Mouse (Mus musculus): ENCODE data around the gene Hspb6. TPM values are rescaled to one million over a fixed set of nuclear protein-coding genes. Genes with fewer than 3 reads are reported as not detected.

Hspb6 gene
- polyA plus RNA-seq, 1 experiment from 2014 or later, result 9.2 TPM

- H3K36me3 ChIP-seq, result no peaks in the 10 kb centered on the region
- no peak overlapping the region for H3K27ac ChIP-seq
- H3K4me3 ChIP-seq, result no peak overlapping the region
- 0 out of 2 replicates have a peak, but pooled peaks cover 2% of the 10 kb centered on the region for H3K9me3 ChIP-seq
- no peak for ATAC-seq (ENCODE audit: insufficient number of reproducible peaks, insufficient read depth, low FRiP score, low TSS enrichment)
- no peak overlapping the region for H3K9ac ChIP-seq
- H3K4me1 ChIP-seq, result no peaks in the 10 kb centered on the region
- 74% methylated on average over 7 of the region's 7 CpGs for WGBS
- no peaks in the 10 kb centered on the region for H3K27me3 ChIP-seq
- no peak overlapping the region for H3K4me2 ChIP-seq (replicated peaks)
Observed at GRCm38 (mm10) chr7:30600651-30601050, 48.7 kb downstream of the Hspb6 start.

- Histone ChIP-seq H3K4me2 (replicated peaks) (no peak overlapping the region), H3K4me1 (no peaks in the 10 kb centered on the region), H3K9me3 (0 out of 2 replicates have a peak, but pooled peaks cover 2% of the 10 kb centered on the region), H3K36me3 (no peaks in the 10 kb centered on the region), H3K9ac (no peak overlapping the region), H3K27ac (no peak overlapping the region), H3K27me3 (no peaks in the 10 kb centered on the region), H3K4me3 (no peak overlapping the region)
- WGBS, result 18% methylated on average over 2 of the region's 3 CpGs
- ATAC-seq (ENCODE audit: insufficient number of reproducible peaks, insufficient read depth, low FRiP score, low TSS enrichment), result no peak
Observed at GRCm38 (mm10) chr7:30602583-30602982, 50.6 kb downstream of the Hspb6 start.

- no peaks in the 10 kb centered on the region for H3K36me3 ChIP-seq
- ATAC-seq (ENCODE audit: insufficient number of reproducible peaks, insufficient read depth, low FRiP score, low TSS enrichment), result no peak
- H3K4me1 ChIP-seq, result no peaks in the 10 kb centered on the region
- H3K4me2 ChIP-seq (replicated peaks), result no peak overlapping the region
- H3K27me3 ChIP-seq, result no peaks in the 10 kb centered on the region
- no peak overlapping the region for H3K4me3 ChIP-seq
- WGBS, result 42% methylated on average over 8 of the region's 8 CpGs
- H3K27ac ChIP-seq, result no peak overlapping the region
- H3K9ac ChIP-seq, result no peak overlapping the region
- H3K9me3 ChIP-seq, result no peaks in the 10 kb centered on the region
Observed at GRCm38 (mm10) chr7:30604424-30604823, 52.4 kb downstream of the Hspb6 start.

- WGBS, result 88% methylated on average over 8 of the region's 8 CpGs
- no peak for ATAC-seq (ENCODE audit: insufficient number of reproducible peaks, insufficient read depth, low FRiP score, low TSS enrichment)
- Histone ChIP-seq H3K9ac (no peak overlapping the region), H3K27me3 (no peaks in the 10 kb centered on the region), H3K4me3 (no peak overlapping the region), H3K4me2 (replicated peaks) (no peak overlapping the region), H3K27ac (no peak overlapping the region), H3K36me3 (no peaks in the 10 kb centered on the region), H3K4me1 (no peaks in the 10 kb centered on the region), H3K9me3 (no peaks in the 10 kb centered on the region)
Observed at GRCm38 (mm10) chr7:30604944-30605343, 53.0 kb downstream of the Hspb6 start.

Small RNA genes lying within 50 kb of the gene (microRNA-seq; reads per million reads assigned to microRNA genes)
- gene Gm38670 (1.3 reads per million), gene Mir3569 (0.54 reads per million)

Other genes starting within 250 kb of the Hspb6 start
- gene Alkbh6, start 243.5 kb upstream of the Hspb6 start, polyA plus RNA-seq (2016; fragmentation: Nextera tagmentation; extraction: Ambion mirVana), result 88.6 and 92.2 TPM in 2 replicates
- gene Syne4, start 237.4 kb upstream of the Hspb6 start, polyA plus RNA-seq (2016; fragmentation: Nextera tagmentation; extraction: Ambion mirVana), result 94.9 and 101 TPM in 2 replicates
- 0.87 and 2.9 TPM in 2 replicates for gene E130208F15Rik, start 230.4 kb upstream of the Hspb6 start, polyA plus RNA-seq (2016; fragmentation: Nextera tagmentation; extraction: Ambion mirVana)
- 21.8 and 23.4 TPM in 2 replicates for gene Sdhaf1, start 228.3 kb upstream of the Hspb6 start, polyA plus RNA-seq (2016; fragmentation: Nextera tagmentation; extraction: Ambion mirVana)
- gene Lrfn3, start 189.4 kb upstream of the Hspb6 start, polyA plus RNA-seq (2016; fragmentation: Nextera tagmentation; extraction: Ambion mirVana), result 8.3 and 8.6 TPM in 2 replicates
- gene Tyrobp, start 138.4 kb upstream of the Hspb6 start, polyA plus RNA-seq (2016; fragmentation: Nextera tagmentation; extraction: Ambion mirVana), result 16.7 and 18.7 TPM in 2 replicates
- 0.70 and 0.98 TPM in 2 replicates for gene Hcst, start 132.3 kb upstream of the Hspb6 start, polyA plus RNA-seq (2016; fragmentation: Nextera tagmentation; extraction: Ambion mirVana)
- gene Nfkbid, start 130.4 kb upstream of the Hspb6 start, polyA plus RNA-seq (2016; fragmentation: Nextera tagmentation; extraction: Ambion mirVana), result 2.1 and 2.9 TPM in 2 replicates
- gene Aplp1, start 106.6 kb upstream of the Hspb6 start, polyA plus RNA-seq (2016; fragmentation: Nextera tagmentation; extraction: Ambion mirVana), result 66.5 and 74.7 TPM in 2 replicates
- 0.46 and 0.52 TPM in 2 replicates for gene Kirrel2, start 94.5 kb upstream of the Hspb6 start, polyA plus RNA-seq (2016; fragmentation: Nextera tagmentation; extraction: Ambion mirVana)
- gene Nphs1, start 93.9 kb upstream of the Hspb6 start, polyA plus RNA-seq (2016; fragmentation: Nextera tagmentation; extraction: Ambion mirVana), result 0.10 and 0.29 TPM in 2 replicates
- not detected in 2 replicates for gene Prodh2, start 58.6 kb upstream of the Hspb6 start, polyA plus RNA-seq (2016; fragmentation: Nextera tagmentation; extraction: Ambion mirVana)
- gene Arhgap33, start 17.1 kb upstream of the Hspb6 start, polyA plus RNA-seq (2016; fragmentation: Nextera tagmentation; extraction: Ambion mirVana), result 20.0 and 26.5 TPM in 2 replicates
- gene Proser3, start 121 bp downstream of the Hspb6 start, polyA plus RNA-seq (2016; fragmentation: Nextera tagmentation; extraction: Ambion mirVana), result 15.6 and 16.0 TPM in 2 replicates
- 44.7 and 49.1 TPM in 2 replicates for gene Lin37, start 7.7 kb downstream of the Hspb6 start, polyA plus RNA-seq (2016; fragmentation: Nextera tagmentation; extraction: Ambion mirVana)
- 94.1 TPM in 2 replicates for gene U2af1l4, start 11.1 kb downstream of the Hspb6 start, polyA plus RNA-seq (2016; fragmentation: Nextera tagmentation; extraction: Ambion mirVana)
- 16.5 and 17.4 TPM in 2 replicates for gene Gm49396, start 11.2 kb downstream of the Hspb6 start, polyA plus RNA-seq (2016; fragmentation: Nextera tagmentation; extraction: Ambion mirVana)
- gene Psenen, start 11.4 kb downstream of the Hspb6 start, polyA plus RNA-seq (2016; fragmentation: Nextera tagmentation; extraction: Ambion mirVana), result 132 and 138 TPM in 2 replicates
- 4.1 and 5.5 TPM in 2 replicates for gene Igflr1, start 13.2 kb downstream of the Hspb6 start, polyA plus RNA-seq (2016; fragmentation: Nextera tagmentation; extraction: Ambion mirVana)
- 11.6 and 12.6 TPM in 2 replicates for gene Kmt2b, start 36.5 kb downstream of the Hspb6 start, polyA plus RNA-seq (2016; fragmentation: Nextera tagmentation; extraction: Ambion mirVana)
- gene Zbtb32, start 46.7 kb downstream of the Hspb6 start, polyA plus RNA-seq (2016; fragmentation: Nextera tagmentation; extraction: Ambion mirVana), result 0.17 and 0.19 TPM in 2 replicates
- gene Upk1a, start 60.7 kb downstream of the Hspb6 start, polyA plus RNA-seq (2016; fragmentation: Nextera tagmentation; extraction: Ambion mirVana), result 0.37 and 0.73 TPM in 2 replicates
- 761 and 784 TPM in 2 replicates for gene Cox6b1, start 74.0 kb downstream of the Hspb6 start, polyA plus RNA-seq (2016; fragmentation: Nextera tagmentation; extraction: Ambion mirVana)
- gene Etv2, start 83.7 kb downstream of the Hspb6 start, polyA plus RNA-seq (2016; fragmentation: Nextera tagmentation; extraction: Ambion mirVana), result not detected in 2 replicates
- 151 and 154 TPM in 2 replicates for gene Rbm42, start 98.1 kb downstream of the Hspb6 start, polyA plus RNA-seq (2016; fragmentation: Nextera tagmentation; extraction: Ambion mirVana)
- 54.8 and 59.3 TPM in 2 replicates for gene Haus5, start 112.8 kb downstream of the Hspb6 start, polyA plus RNA-seq (2016; fragmentation: Nextera tagmentation; extraction: Ambion mirVana)
- gene Pmis2, start 119.4 kb downstream of the Hspb6 start, polyA plus RNA-seq (2016; fragmentation: Nextera tagmentation; extraction: Ambion mirVana), result not detected in 2 replicates
- not detected in 2 replicates for gene 2200002J24Rik, start 146.7 kb downstream of the Hspb6 start, polyA plus RNA-seq (2016; fragmentation: Nextera tagmentation; extraction: Ambion mirVana)
- gene Atp4a, start 160.0 kb downstream of the Hspb6 start, polyA plus RNA-seq (2016; fragmentation: Nextera tagmentation; extraction: Ambion mirVana), result 0.50 and 0.96 TPM in 2 replicates
- gene Tmem147, start 177.4 kb downstream of the Hspb6 start, polyA plus RNA-seq (2016; fragmentation: Nextera tagmentation; extraction: Ambion mirVana), result 156 and 166 TPM in 2 replicates
- gene Gapdhs, start 191.5 kb downstream of the Hspb6 start, polyA plus RNA-seq (2016; fragmentation: Nextera tagmentation; extraction: Ambion mirVana), result 0.62 and 0.97 TPM in 2 replicates
- gene Sbsn, start 199.3 kb downstream of the Hspb6 start, polyA plus RNA-seq (2016; fragmentation: Nextera tagmentation; extraction: Ambion mirVana), result 1.1 and 1.3 TPM in 2 replicates
- 0.32 TPM in 1 of 2 replicates, not detected in the other for gene Dmkn, start 211.6 kb downstream of the Hspb6 start, polyA plus RNA-seq (2016; fragmentation: Nextera tagmentation; extraction: Ambion mirVana)
- gene Krtdap, start 235.7 kb downstream of the Hspb6 start, polyA plus RNA-seq (2016; fragmentation: Nextera tagmentation; extraction: Ambion mirVana), result 1.0 and 1.1 TPM in 2 replicates

Measured in embryonic facial prominence, embryonic 12.5 days (tissue).